Mouse (Mus musculus) embryonic facial prominence, embryonic 11.5 days (tissue): ENCODE measurements around the gene Gdf7. TPM values are rescaled to one million over a fixed set of nuclear protein-coding genes. Genes with fewer than 3 reads are reported as not detected.

Experiments used
- ATAC-seq: fragments of 200-750 bp; cut with Nextera tagmentation; replicated peaks from 2 replicates; pipeline ENCODE4 v1.8.0; 2017; ENCODE audit warnings: low read depth; ENCODE audit not compliant: insufficient number of reproducible peaks, low FRiP score, low TSS enrichment
- DNase-seq: peaks from one replicate; pipeline ENCODE4 v3.0.0-alpha.2; 2015; ENCODE audit warnings: low spot score
- H3K27ac ChIP-seq: fragments of 300-500 bp; sonication (generic); replicated peaks from 2 replicates; pipeline ENCODE4 v1.5.1; 2014; ENCODE audit warnings: mild to moderate bottlenecking, low read depth, low read length, control low read depth
- H3K27me3 ChIP-seq: fragments of 300-500 bp; sonication (generic); 2 replicates; pipeline ENCODE4 v1.6.1; 2014; ENCODE audit warnings: mild to moderate bottlenecking, low read length, moderate library complexity, mixed read lengths; ENCODE audit not compliant: control insufficient read depth, insufficient read depth
- H3K36me3 ChIP-seq: fragments of 300-500 bp; sonication (generic); replicated peaks from 2 replicates; pipeline ENCODE4 v1.6.1; 2014; ENCODE audit warnings: low read depth, mild to moderate bottlenecking, low read length, moderate library complexity, mixed read lengths; ENCODE audit not compliant: control insufficient read depth, insufficient read depth
- H3K4me1 ChIP-seq: fragments of 300-500 bp; sonication (generic); 2 replicates; pipeline ENCODE4 v1.6.1; 2014; ENCODE audit warnings: low read length, mixed read lengths; ENCODE audit not compliant: control insufficient read depth, insufficient read depth
- H3K4me2 ChIP-seq: fragments of 300-500 bp; sonication (generic); 2 replicates; pipeline ENCODE4 v1.6.1; 2014; ENCODE audit warnings: low read depth, mild to moderate bottlenecking, control low read depth, low read length, moderate library complexity
- H3K4me3 ChIP-seq: fragments of 300-500 bp; sonication (generic); 2 replicates; pipeline ENCODE4 v1.5.1; 2014; ENCODE audit warnings: low read depth, low read length, control low read depth
- H3K9ac ChIP-seq: fragments of 300-500 bp; sonication (generic); replicated peaks from 2 replicates; pipeline ENCODE4 v1.6.1; 2014; ENCODE audit warnings: mild to moderate bottlenecking, control low read depth, low read length
- H3K9me3 ChIP-seq: fragments of 300-500 bp; sonication (generic); replicated peaks from 2 replicates; pipeline ENCODE4 v1.6.1; 2016; ENCODE audit warnings: mild to moderate bottlenecking, low read length, inconsistent platforms, mixed read lengths; ENCODE audit not compliant: control insufficient read depth
- WGBS: fragments of 180-500 bp; shearing (Covaris S2); extraction: QIAGEN DNeasy Blood & Tissue Kit; methylation state at CpG from one replicate; pipeline ENCODE4 v1.1.7; 2014; 5-methylcytosine and 5-hydroxymethylcytosine counted together
- polyA plus RNA-seq: library from polyadenylated mRNA; unstranded; fragments of >200 nt; fragmentation: Nextera tagmentation; extraction: Ambion mirVana; gene quantifications from 2 replicates; pipeline ENCODE4 v1.2.1, GENCODE M21; 2014

Gene Gdf7
- polyA plus RNA-seq: 0.49 and 0.72 TPM in 2 replicates

DNA sequence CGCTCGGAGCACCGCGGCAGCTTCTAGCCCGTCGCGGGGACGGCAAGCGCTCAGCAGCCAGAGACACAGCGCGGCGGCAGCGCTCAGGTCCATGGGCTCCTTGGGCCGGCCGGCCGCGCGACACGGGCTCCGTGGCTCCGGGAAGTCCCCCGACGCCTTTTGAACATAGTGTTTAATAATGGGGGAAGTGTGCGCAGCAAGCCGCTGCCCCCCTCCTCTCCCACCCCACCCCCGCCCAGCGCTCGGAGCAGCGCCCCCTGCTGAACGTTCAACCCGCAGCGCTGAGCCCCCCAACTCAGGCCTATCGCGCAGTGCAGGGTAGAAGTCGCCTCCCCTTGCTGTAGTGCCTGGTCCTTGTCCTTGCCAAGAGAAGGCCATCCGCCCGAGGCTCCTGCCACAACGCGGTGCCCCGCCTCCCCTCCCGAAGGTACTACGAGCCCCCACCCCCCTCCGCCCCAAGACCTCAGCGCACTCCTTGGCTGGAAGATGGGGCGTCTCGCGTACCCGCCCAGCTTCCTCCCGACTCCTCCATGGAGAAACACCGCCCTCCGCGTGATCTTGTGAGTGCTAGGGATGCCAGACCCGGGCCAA lies at the start of gene Gdf7:
Gene Gdf7 (minus strand): TSS at position 114 of the 591 bp plus-strand sequence.
- Histone ChIP-seq H3K4me3 (peak within 1 kb of the TSS; percentile 47), H3K9ac (peak within 1 kb of the TSS; percentile 50), H3K9me3 (no peaks in the 10 kb centered on the region), H3K27me3 (peaks cover 80% of the 10 kb centered on the region), H3K27ac (no peak within 1 kb of the TSS), H3K4me1 (peaks cover 7% of the 10 kb centered on the region), H3K4me2 (peak within 1 kb of the TSS; percentile 85), H3K36me3 (no peaks in the 10 kb centered on the region)
- WGBS: 0% methylated on average over 52 of the region's 53 CpGs
- DNase-seq (peak; percentile 52), ATAC-seq (peak; percentile 39; the same call in 1 of the 2 replicates)

DNA sequence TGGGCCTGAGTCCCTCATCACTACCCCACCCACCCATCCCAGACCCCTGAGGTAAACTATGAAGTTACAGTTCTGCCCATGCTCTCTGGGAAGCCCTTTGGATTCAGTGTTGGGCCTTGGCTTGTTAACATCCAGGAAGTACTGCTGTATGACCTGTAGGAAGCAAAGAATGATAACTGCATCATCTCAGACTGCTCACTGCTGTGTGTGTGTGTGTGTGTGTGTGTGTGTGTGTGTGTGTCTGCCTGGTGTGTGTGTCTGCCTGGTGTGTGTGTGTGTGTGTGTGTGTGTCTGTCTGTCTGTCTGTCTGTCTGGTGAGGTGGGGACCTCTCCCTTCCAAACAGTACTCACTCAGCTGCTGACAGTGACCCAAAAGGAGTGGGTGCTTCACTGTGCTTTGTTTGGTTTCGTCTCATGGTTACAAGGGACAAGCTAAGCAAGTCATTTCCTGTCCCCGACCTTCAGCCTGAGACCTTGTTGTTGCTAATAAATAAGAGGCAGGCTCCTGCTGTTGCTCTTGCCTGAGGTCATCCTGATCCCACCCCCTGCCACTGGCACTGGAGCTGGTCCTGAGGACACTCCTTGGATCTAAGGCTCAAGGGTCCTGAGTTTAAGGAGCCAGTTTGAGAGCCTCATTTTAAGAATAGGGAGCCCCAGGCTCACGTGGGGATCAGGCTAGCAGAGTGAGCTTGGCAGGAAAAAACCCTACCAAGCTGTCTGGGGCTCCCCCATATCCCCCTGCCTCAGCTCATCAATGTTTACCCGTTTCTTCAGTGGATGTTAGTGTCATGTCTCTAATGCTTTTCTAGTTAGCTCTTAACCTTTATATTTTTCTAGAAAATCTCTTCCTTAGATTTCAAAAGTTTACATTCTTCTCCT lies 49.5 kb upstream of the Gdf7 start:
- H3K9ac ChIP-seq: no peak overlapping the region
- no peaks in the 10 kb centered on the region for H3K36me3 ChIP-seq
- no peaks in the 10 kb centered on the region; the same call in 1 of the 2 replicates for H3K4me1 ChIP-seq
- WGBS: 19% methylated on average over 4 of the region's 4 CpGs
- no peak for ATAC-seq
- no peak overlapping the region for H3K27ac ChIP-seq
- no peak overlapping the region for H3K4me2 ChIP-seq
- no peaks in the 10 kb centered on the region for H3K9me3 ChIP-seq
- no peak overlapping the region for H3K4me3 ChIP-seq
- no peak for DNase-seq
- H3K27me3 ChIP-seq: no peaks in the 10 kb centered on the region

DNA sequence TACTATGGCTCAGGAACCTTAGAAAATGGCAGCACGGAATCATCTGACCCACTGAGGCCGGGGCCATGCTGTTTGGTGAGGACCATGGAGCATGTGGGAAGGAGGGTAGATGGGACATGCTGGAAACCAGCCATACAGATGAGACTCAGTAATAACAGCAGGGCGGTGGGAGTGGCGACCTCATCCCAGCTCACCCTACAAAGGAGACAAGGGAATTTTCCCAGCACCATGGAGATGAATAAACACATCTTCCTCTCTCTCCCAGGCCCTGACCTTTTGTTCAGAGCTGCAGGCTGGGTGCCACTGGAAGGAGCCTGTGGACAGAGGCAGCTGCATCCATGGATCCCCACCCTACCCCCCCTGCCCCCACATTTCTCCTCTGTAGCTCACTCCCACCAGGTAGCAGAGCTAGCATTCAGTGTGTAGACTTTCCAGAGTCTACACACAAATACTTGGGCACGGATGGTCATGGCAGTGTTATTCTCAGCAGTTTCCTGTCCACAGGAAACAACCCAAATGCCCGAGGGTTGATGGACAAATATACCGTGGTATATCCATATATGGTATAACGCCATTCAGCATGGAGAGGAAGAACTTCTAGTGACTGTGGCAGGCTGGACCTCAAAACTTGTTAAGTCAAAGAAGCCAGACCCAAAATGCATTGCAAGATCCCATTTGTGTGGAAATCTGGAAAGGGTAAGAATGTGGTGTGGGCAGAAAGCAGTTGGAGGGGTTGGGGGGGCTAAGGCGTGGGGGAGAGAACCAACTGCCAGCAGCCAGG lies 47.2 kb upstream of the Gdf7 start:
- ATAC-seq: no peak
- Histone ChIP-seq H3K9me3 (no peaks in the 10 kb centered on the region), H3K9ac (no peak overlapping the region), H3K27me3 (no peaks in the 10 kb centered on the region), H3K4me2 (no peak overlapping the region), H3K27ac (no peak overlapping the region), H3K36me3 (no peaks in the 10 kb centered on the region), H3K4me3 (no peak overlapping the region), H3K4me1 (no peaks in the 10 kb centered on the region; the same call in 1 of the 2 replicates)
- no peak for DNase-seq
- WGBS: 70% methylated on average over 9 of the region's 9 CpGs

DNA sequence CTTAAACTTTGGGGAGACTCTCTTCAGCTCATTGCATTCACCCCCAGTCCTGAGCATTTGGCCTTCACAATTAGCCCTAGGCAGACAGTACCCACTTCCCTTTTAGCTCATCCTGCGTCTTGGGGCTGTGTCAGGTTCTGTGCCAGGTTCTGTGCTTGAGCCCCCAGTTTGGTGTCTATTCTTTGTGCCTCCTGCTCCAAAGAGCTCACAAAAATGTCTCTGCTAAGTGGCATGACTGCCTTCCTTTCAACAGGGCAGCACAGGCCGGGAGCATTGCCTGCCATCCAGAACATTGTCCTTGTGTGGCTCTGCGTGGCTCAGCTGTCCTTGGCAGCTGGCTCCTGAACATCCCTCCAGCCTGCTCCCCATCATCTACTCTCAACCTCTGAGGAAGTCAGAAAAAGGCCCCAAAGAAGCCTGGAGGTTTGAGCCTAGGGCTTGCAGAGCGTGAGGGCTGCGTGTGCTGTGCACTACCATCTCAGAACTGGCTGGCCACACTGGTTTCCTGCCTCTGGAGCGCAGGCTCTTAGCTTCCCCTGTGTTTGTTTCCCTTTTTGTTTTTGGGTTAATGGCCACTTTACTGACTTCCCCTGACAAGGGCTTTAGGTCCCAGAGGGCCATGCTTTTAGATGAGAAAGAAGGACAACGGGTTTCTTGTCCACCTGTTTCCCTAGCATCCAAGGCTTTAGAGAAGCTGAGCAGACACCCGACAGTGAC lies 46.1 kb upstream of the Gdf7 start:
- Histone ChIP-seq H3K9me3 (no peaks in the 10 kb centered on the region), H3K36me3 (no peaks in the 10 kb centered on the region), H3K4me1 (no peaks in the 10 kb centered on the region; the same call in 1 of the 2 replicates), H3K9ac (no peak overlapping the region), H3K4me3 (no peak overlapping the region), H3K27me3 (no peaks in the 10 kb centered on the region), H3K27ac (no peak overlapping the region), H3K4me2 (no peak overlapping the region)
- ATAC-seq (no peak), DNase-seq (no peak)
- WGBS: 84% methylated on average over 8 of the region's 8 CpGs

DNA sequence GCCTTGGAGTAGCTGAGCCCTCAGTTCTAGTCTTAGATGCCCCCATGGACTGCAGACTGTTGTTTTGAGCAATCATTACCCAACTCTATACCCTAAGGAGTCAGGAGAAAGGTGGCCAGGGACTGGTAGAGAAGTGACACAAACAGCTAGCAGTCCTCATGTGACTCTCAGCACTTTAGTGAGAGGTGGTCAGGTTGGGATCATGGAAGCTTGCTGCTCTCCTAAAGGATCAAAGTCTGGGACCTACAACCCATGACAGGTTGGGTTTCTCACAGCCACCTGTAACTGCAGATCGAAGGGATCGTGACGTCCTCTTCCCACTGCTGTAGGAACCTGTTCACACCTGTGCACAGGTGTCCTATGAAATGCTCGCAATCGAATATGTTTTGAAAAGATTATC lies 43.8 kb upstream of the Gdf7 start:
- no peak overlapping the region for H3K27ac ChIP-seq
- H3K9me3 ChIP-seq: no peaks in the 10 kb centered on the region
- no peak overlapping the region for H3K9ac ChIP-seq
- no peaks in the 10 kb centered on the region; the same call in 1 of the 2 replicates for H3K4me1 ChIP-seq
- ATAC-seq (no peak), DNase-seq (no peak)
- no peaks in the 10 kb centered on the region for H3K36me3 ChIP-seq
- 89% methylated on average over 5 of the region's 5 CpGs for WGBS
- no peaks in the 10 kb centered on the region for H3K27me3 ChIP-seq
- H3K4me2 ChIP-seq: no peak overlapping the region
- H3K4me3 ChIP-seq: no peak overlapping the region

DNA sequence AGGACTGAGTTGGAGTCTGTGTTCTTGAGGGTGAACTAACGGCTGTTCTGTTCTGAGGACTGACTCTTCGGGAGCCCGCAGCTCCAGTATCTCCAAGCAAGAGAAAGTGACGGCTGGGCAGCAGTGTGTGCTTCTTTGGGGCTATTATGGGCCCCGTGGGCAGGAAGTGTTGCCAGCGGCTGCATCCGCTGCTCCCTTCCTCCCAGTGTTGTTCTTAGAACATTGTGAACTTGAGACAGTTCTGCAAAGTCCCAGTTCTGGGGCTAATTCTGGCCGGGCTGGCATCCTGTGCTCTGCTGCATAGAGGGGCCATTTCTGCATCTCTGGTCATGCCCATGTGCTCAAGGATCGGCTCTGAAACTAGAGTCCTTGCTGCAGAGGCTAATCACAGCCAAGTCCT lies 43.1 kb upstream of the Gdf7 start:
- ATAC-seq: no peak

DNA sequence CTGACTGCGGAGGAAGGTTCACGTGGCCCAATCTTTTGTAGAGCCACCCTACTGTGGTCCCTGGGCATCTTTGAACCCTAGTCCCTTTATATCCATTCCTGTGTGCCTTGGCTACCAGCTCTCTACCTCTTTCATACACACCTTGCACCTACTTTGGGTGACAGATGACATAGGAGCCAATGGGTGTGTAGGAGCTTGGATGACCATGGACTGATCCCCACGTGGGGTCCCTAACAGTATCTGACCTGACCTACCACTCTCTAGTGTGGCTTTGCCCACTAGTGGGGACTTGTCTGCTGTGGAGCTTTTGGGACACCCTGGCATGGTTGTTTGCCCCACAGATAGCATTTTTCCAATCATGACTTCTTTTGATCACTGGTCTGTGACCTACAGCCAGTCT lies 41.6 kb upstream of the Gdf7 start:
- no peak overlapping the region for H3K4me2 ChIP-seq
- no peak overlapping the region for H3K9ac ChIP-seq
- WGBS: 89% methylated on average over 3 of the region's 3 CpGs
- DNase-seq (no peak), ATAC-seq (no peak)
- no peaks in the 10 kb centered on the region for H3K27me3 ChIP-seq
- H3K4me1 ChIP-seq: peaks cover 2% of the 10 kb centered on the region; the same call in 1 of the 2 replicates
- H3K4me3 ChIP-seq: no peak overlapping the region
- H3K9me3 ChIP-seq: no peaks in the 10 kb centered on the region
- H3K27ac ChIP-seq: no peak overlapping the region
- no peaks in the 10 kb centered on the region for H3K36me3 ChIP-seq

More for the DNA sequence above, 43.1 kb upstream of the Gdf7 start:
- no peak overlapping the region for H3K27ac ChIP-seq
- no peaks in the 10 kb centered on the region for H3K36me3 ChIP-seq
- H3K4me2 ChIP-seq: no peak overlapping the region
- H3K4me3 ChIP-seq: no peak overlapping the region
- H3K27me3 ChIP-seq: no peaks in the 10 kb centered on the region
- H3K9me3 ChIP-seq: no peaks in the 10 kb centered on the region
- 48% methylated on average over 9 of the region's 9 CpGs for WGBS
- H3K4me1 ChIP-seq: peaks cover under 1% of the 10 kb centered on the region; the same call in 1 of the 2 replicates
- DNase-seq: no peak
- H3K9ac ChIP-seq: no peak overlapping the region
